Mouse (Mus musculus) CD4-positive helper T cell, adult 2 months (primary cell): ENCODE measurements at regions not wholly inside any gene's neighbourhood (a gene's known extent, or its start where the extent isn't known, plus 50 kb on each side); places are given as distances from the start of the nearest gene placed in this dataset.
A peak's percentile ranks its signal among the peaks of the same experiment; 100 is the strongest.

Source experiments
- DNase-seq: peaks from one replicate; pipeline ENCODE4 v3.0.0-alpha.2; 2012; ENCODE audit warnings: low read depth, missing footprints, low spot score

- no peak for DNase-seq
Measured at GRCm38 (mm10) chr17:64499281-64499997, 101.1 kb upstream of the Man2a1 start.

- DNase-seq: no peak
Measured at GRCm38 (mm10) chr17:64502376-64502775, 98.2 kb upstream of the Man2a1 start.

GRCm38 (mm10) chr17:64505956-64506355 lies 94.6 kb upstream of the Man2a1 start:
- DNase-seq: no peak

GRCm38 (mm10) chr17:64511139-64511779 lies 89.3 kb upstream of the Man2a1 start:
- no peak for DNase-seq

GRCm38 (mm10) chr17:64522213-64522612 lies 78.3 kb upstream of the Man2a1 start:
- DNase-seq: peak; percentile 35

GRCm38 (mm10) chr17:64523899-64524298 lies 76.6 kb upstream of the Man2a1 start:
- DNase-seq: no peak

- DNase-seq: no peak
Measured at GRCm38 (mm10) chr17:64527817-64528216, 72.7 kb upstream of the Man2a1 start.

- DNase-seq: no peak
Measured at GRCm38 (mm10) chr17:64528476-64528875, 72.1 kb upstream of the Man2a1 start.

GRCm38 (mm10) chr17:64529296-64529994 lies 71.1 kb upstream of the Man2a1 start:
- no peak for DNase-seq

GRCm38 (mm10) chr17:64531150-64531549 lies 69.4 kb upstream of the Man2a1 start:
- no peak for DNase-seq

- no peak for DNase-seq
Measured at GRCm38 (mm10) chr17:64534323-64534722, 66.2 kb upstream of the Man2a1 start.

GRCm38 (mm10) chr17:64538520-64538953 lies 62.0 kb upstream of the Man2a1 start:
- DNase-seq: no peak

GRCm38 (mm10) chr17:64540411-64540810 lies 60.1 kb upstream of the Man2a1 start:
- no peak for DNase-seq

GRCm38 (mm10) chr17:64548536-64548935 lies 52.0 kb upstream of the Man2a1 start:
- DNase-seq: no peak

- no peak for DNase-seq
Measured at GRCm38 (mm10) chr17:64550034-64550433, 50.5 kb upstream of the Man2a1 start.
